Mouse (Mus musculus) adrenal gland, adult 10 weeks (tissue): ENCODE data around the gene Gucy2d. TPM values are rescaled to one million over a fixed set of nuclear protein-coding genes. Genes with fewer than 3 reads are reported as not detected.

Source experiments
- polyA plus RNA-seq: library from polyadenylated mRNA; stranded (reverse); fragments of 350-450 nt; fragmentation: Illumina TruSeq; extraction: RNeasy Lipid Tissue Mini Kit (QIAGEN cat#74804); gene quantifications from one replicate; pipeline ENCODE4 v1.2.3, GENCODE M21; 2014; ENCODE audit warnings: low read depth, low replicate concordance

Gene Gucy2d
- polyA plus RNA-seq, result not detected

DNA sequence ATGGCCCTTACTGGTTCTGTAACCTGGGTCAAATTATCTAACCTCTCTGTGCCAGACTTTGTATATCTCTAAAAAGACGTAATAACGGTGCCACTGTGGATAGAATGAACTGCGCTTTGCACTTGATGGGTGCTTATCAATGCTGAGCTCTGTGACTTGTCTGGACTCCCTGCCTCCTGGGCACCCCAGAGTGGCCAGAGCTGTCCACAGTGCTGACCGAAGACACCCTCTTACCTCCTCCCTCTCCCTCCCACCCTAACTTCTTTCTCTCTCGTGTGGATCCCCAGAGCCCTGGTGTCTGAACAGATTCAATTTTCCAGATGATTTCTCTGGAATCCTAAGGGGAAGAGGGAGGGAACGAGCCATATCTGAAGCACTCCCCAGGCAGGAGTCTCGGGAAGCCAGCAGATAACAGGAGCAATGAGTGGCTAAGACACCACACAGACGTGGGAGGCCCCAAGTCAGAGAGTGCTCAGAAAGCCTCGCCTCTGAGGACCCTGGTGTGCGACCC is at the start of gene Gucy2d:
Gene Gucy2d (plus strand): TSS at position 461 of the 511 bp plus-strand sequence.

DNA sequence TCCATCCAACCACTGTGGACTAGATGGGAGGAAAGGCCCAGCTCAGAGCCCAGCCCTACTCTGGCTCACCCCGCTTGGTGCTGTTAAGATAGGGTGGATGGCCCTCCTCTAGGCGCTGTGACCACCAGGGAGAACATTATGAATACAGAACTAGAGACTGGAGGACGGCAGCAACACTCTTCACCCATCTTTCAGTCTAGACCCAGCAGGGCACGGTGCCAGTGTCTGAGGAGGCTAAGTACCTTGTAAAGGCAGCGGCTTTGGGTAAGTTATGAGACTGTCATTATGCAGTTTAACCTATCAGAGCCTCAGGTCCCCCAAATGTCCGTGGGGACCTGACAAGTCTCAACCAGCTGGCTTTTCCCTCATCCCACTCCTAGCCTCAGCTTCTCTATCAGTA is 48.9 kb downstream of the Gucy2d start, which contains the start of gene Lrrc32:
Gene Lrrc32 (plus strand): TSS at position 153 of the 400 bp plus-strand sequence.

Other genes with a start within 250 kb of the Gucy2d start
- not detected for gene B3gnt6, start 240.9 kb upstream of the Gucy2d start, polyA plus RNA-seq
- 39.0 TPM for gene Acer3, start 119.2 kb upstream of the Gucy2d start, polyA plus RNA-seq
- gene Tsku, start 79.1 kb upstream of the Gucy2d start, polyA plus RNA-seq, result 2.3 TPM
- gene Lrrc32, start 48.9 kb downstream of the Gucy2d start, polyA plus RNA-seq, result 1.0 TPM
- 63.8 TPM for gene Emsy, start 216.4 kb downstream of the Gucy2d start, polyA plus RNA-seq